Mouse (Mus musculus) thymus, adult 2 months (tissue): Measurements from ENCODE around the gene Smurf2. TPM values are rescaled to one million over a fixed set of nuclear protein-coding genes. Genes with fewer than 3 reads are reported as not detected.

ENCODE experiments used
- DNase-seq: peaks from one replicate; pipeline ENCODE4 v3.0.0; 2021
- H3K27ac ChIP-seq: fragments of 200-500 bp; 2 replicates; pipeline ENCODE4 v1.5.1; 2012; ENCODE audit warnings: low read length, control low read depth; ENCODE audit not compliant: control insufficient read depth, insufficient read depth
- H3K27me3 ChIP-seq: fragments of 200-500 bp; 2 replicates; pipeline ENCODE4 v1.6.1; 2012; ENCODE audit warnings: mild to moderate bottlenecking, low read length, moderate library complexity, mixed read lengths; ENCODE audit not compliant: control insufficient read depth, insufficient read depth
- H3K36me3 ChIP-seq: fragments of 200-500 bp; 2 replicates; pipeline ENCODE4 v1.6.1; 2012; ENCODE audit warnings: mild to moderate bottlenecking, low read length, moderate library complexity; ENCODE audit not compliant: control insufficient read depth, insufficient read depth
- H3K4me1 ChIP-seq: fragments of 200-500 bp; replicated peaks from 2 replicates; pipeline ENCODE4 v1.6.1; 2012; ENCODE audit warnings: low read length; ENCODE audit not compliant: control insufficient read depth, insufficient read depth
- H3K4me3 ChIP-seq: fragments of 200-500 bp; 2 replicates; pipeline ENCODE4 v1.5.1; 2012; ENCODE audit warnings: mild to moderate bottlenecking, low read length, control low read depth, moderate library complexity; ENCODE audit not compliant: control insufficient read depth, insufficient read depth
- CTCF ChIP-seq: fragments of 200-500 bp; IDR thresholded peaks from 2 replicates; pipeline ENCODE4 v1.5.1; 2012; ENCODE audit warnings: mild to moderate bottlenecking, control low read depth, low read length, moderate library complexity, borderline replicate concordance; ENCODE audit not compliant: control insufficient read depth, poor library complexity, insufficient read depth; ENCODE audit errors: extremely low read depth
- POLR2A ChIP-seq: fragments of 200-500 bp; IDR thresholded peaks from 2 replicates; pipeline ENCODE4 v1.6.1; 2012; ENCODE audit warnings: mild to moderate bottlenecking, low read length, control low read depth, moderate library complexity; ENCODE audit not compliant: control insufficient read depth, poor library complexity, insufficient read depth; ENCODE audit errors: extremely low read depth
- WGBS: fragments of 180-500 bp; shearing (Covaris S2); methylation state at CpG from one replicate; pipeline ENCODE4 v1.1.7; 2018; 5-methylcytosine and 5-hydroxymethylcytosine counted together
- polyA plus RNA-seq: library from polyadenylated mRNA; depleted of rRNA; stranded (reverse); fragments of >200 nt; gene quantifications from 2 replicates; pipeline ENCODE4 v1.2.3, GENCODE M21; 2012

The Smurf2 gene
- polyA plus RNA-seq, 1 experiment = 9.9 TPM

GRCm38 (mm10) chr11:106821397-106821796, 99.1 kb downstream of the Smurf2 start:
- 94% methylated on average over 6 of the region's 6 CpGs for WGBS
- no peak for DNase-seq
- Histone ChIP-seq H3K36me3 (peaks cover 41% of the 10 kb centered on the region), H3K27me3 (no peaks in the 10 kb centered on the region), H3K4me1 (no peaks in the 10 kb centered on the region; the same call in 1 of the 2 replicates), H3K27ac (no peak overlapping the region), H3K4me3 (no peak overlapping the region)
- TF ChIP-seq POLR2A = no peak
- no peak for TF ChIP-seq CTCF

GRCm38 (mm10) chr11:106820972-106821371, 99.5 kb downstream of the Smurf2 start:
- peak; percentile 13 for DNase-seq
- H3K27me3 ChIP-seq = no peaks in the 10 kb centered on the region
- no peak for TF ChIP-seq CTCF
- no peak for TF ChIP-seq POLR2A
- peaks cover 45% of the 10 kb centered on the region for H3K36me3 ChIP-seq
- WGBS = 38% methylated on average over 4 of the region's 4 CpGs
- H3K4me3 ChIP-seq = no peak overlapping the region
- H3K27ac ChIP-seq = no peak overlapping the region
- no peaks in the 10 kb centered on the region; the same call in 1 of the 2 replicates for H3K4me1 ChIP-seq

GRCm38 (mm10) chr11:106820252-106820651, 100.3 kb downstream of the Smurf2 start:
- WGBS = 94% methylated on average over 6 of the region's 6 CpGs

GRCm38 (mm10) chr11:106819595-106819994, 100.9 kb downstream of the Smurf2 start:
- peaks cover 57% of the 10 kb centered on the region for H3K36me3 ChIP-seq
- DNase-seq = no peak

More at GRCm38 (mm10) chr11:106820252-106820651, 100.3 kb downstream of the Smurf2 start:
- H3K4me1 ChIP-seq = no peaks in the 10 kb centered on the region; the same call in 1 of the 2 replicates
- H3K36me3 ChIP-seq = peaks cover 52% of the 10 kb centered on the region
- DNase-seq = no peak
- no peaks in the 10 kb centered on the region for H3K27me3 ChIP-seq
- no peak overlapping the region for H3K4me3 ChIP-seq
- no peak overlapping the region for H3K27ac ChIP-seq
- no peak for TF ChIP-seq CTCF
- TF ChIP-seq POLR2A = no peak

GRCm38 (mm10) chr11:106818341-106818740, 102.2 kb downstream of the Smurf2 start:
- TF ChIP-seq CTCF = no peak
- TF ChIP-seq POLR2A = no peak
- 88% methylated on average over 9 of the region's 9 CpGs for WGBS
- Histone ChIP-seq H3K27me3 (no peaks in the 10 kb centered on the region), H3K4me3 (no peak overlapping the region), H3K4me1 (no peaks in the 10 kb centered on the region; the same call in 1 of the 2 replicates), H3K36me3 (peaks cover 65% of the 10 kb centered on the region), H3K27ac (no peak overlapping the region)
- DNase-seq = no peak

More at GRCm38 (mm10) chr11:106819595-106819994, 100.9 kb downstream of the Smurf2 start:
- Histone ChIP-seq H3K4me3 (no peak overlapping the region), H3K27ac (no peak overlapping the region), H3K27me3 (no peaks in the 10 kb centered on the region), H3K4me1 (no peaks in the 10 kb centered on the region; the same call in 1 of the 2 replicates)
- 67% methylated on average over 9 of the region's 9 CpGs for WGBS
- TF ChIP-seq CTCF (no peak), POLR2A (no peak)

- 95% methylated on average over 6 of the region's 6 CpGs for WGBS
- peaks cover 65% of the 10 kb centered on the region for H3K36me3 ChIP-seq
- no peaks in the 10 kb centered on the region for H3K4me1 ChIP-seq
- TF ChIP-seq POLR2A (no peak), CTCF (no peak)
- H3K27ac ChIP-seq = no peak overlapping the region
- no peak for DNase-seq
- no peaks in the 10 kb centered on the region for H3K27me3 ChIP-seq
- H3K4me3 ChIP-seq = no peak overlapping the region
These were observed 102.7 kb downstream of the Smurf2 start for GRCm38 (mm10) chr11:106817808-106818207.

GRCm38 (mm10) chr11:106817156-106817555, 103.4 kb downstream of the Smurf2 start:
- H3K4me1 ChIP-seq = no peaks in the 10 kb centered on the region
- TF ChIP-seq POLR2A = no peak
- no peak for TF ChIP-seq CTCF
- H3K36me3 ChIP-seq = peaks cover 66% of the 10 kb centered on the region
- no peak overlapping the region for H3K4me3 ChIP-seq
- H3K27me3 ChIP-seq = no peaks in the 10 kb centered on the region
- WGBS = 98% methylated on average over 3 of the region's 3 CpGs
- DNase-seq = no peak
- H3K27ac ChIP-seq = no peak overlapping the region
